Mouse (Mus musculus) midbrain, postnatal 0 days (tissue): ENCODE data around the gene Gbf1. TPM values are rescaled to one million over a fixed set of nuclear protein-coding genes. Genes with fewer than 3 reads are reported as not detected.

ENCODE experiments used
- ATAC-seq: fragments of 200-750 bp; cut with Nextera tagmentation; 2 replicates; pipeline ENCODE4 v1.8.0; 2017; ENCODE audit warnings: moderate number of reproducible peaks, mild to moderate bottlenecking, moderate TSS enrichment, moderate library complexity; ENCODE audit not compliant: low FRiP score
- DNase-seq: peaks from one replicate; pipeline ENCODE4 v3.0.0-alpha.2; 2015; ENCODE audit warnings: low spot score
- H3K27ac ChIP-seq: fragments of 300-500 bp; sonication (generic); 2 replicates; pipeline ENCODE4 v1.5.1; 2014; ENCODE audit warnings: low read depth, mild to moderate bottlenecking, low read length, mixed read lengths
- H3K27me3 ChIP-seq: fragments of 300-500 bp; sonication (generic); 2 replicates; pipeline ENCODE4 v1.6.1; 2014; ENCODE audit warnings: low read length, control low read depth, mixed read lengths; ENCODE audit not compliant: insufficient read depth
- H3K36me3 ChIP-seq: fragments of 300-500 bp; sonication (generic); 2 replicates; pipeline ENCODE4 v1.6.1; 2014; ENCODE audit warnings: low read length, control low read depth, mixed read lengths; ENCODE audit not compliant: insufficient read depth
- H3K4me1 ChIP-seq: fragments of 300-500 bp; sonication (generic); 2 replicates; pipeline ENCODE4 v1.6.1; 2014; ENCODE audit warnings: mild to moderate bottlenecking, control low read depth, antibody characterized with exemption, low read length, mixed read lengths; ENCODE audit not compliant: insufficient read depth
- H3K4me2 ChIP-seq: fragments of 300-500 bp; sonication (generic); 2 replicates; pipeline ENCODE4 v1.6.1; 2014; ENCODE audit warnings: low read depth, mild to moderate bottlenecking, low read length, mixed read lengths; ENCODE audit not compliant: poor library complexity, severe bottlenecking
- H3K4me3 ChIP-seq: fragments of 300-500 bp; sonication (generic); 2 replicates; pipeline ENCODE4 v1.5.1; 2014; ENCODE audit warnings: low read depth, mild to moderate bottlenecking, low read length, moderate library complexity
- H3K9ac ChIP-seq: fragments of 300-500 bp; sonication (generic); replicated peaks from 2 replicates; pipeline ENCODE4 v1.6.1; 2014; ENCODE audit warnings: mild to moderate bottlenecking, low read length, moderate library complexity, mixed read lengths; ENCODE audit not compliant: poor library complexity, severe bottlenecking
- H3K9me3 ChIP-seq: fragments of 300-500 bp; sonication (generic); 2 replicates; pipeline ENCODE4 v1.6.1; 2016; ENCODE audit warnings: low read length, control low read depth
- CTCF ChIP-seq: IDR thresholded peaks from 2 replicates; pipeline ENCODE4 v1.5.1; 2016; ENCODE audit warnings: antibody characterized with exemption, mild to moderate bottlenecking
- WGBS: fragments of 180-500 bp; shearing (Covaris S2); extraction: QIAGEN DNeasy Blood & Tissue Kit; methylation state at CpG from one replicate; pipeline ENCODE4 v1.1.7; 2014; 5-methylcytosine and 5-hydroxymethylcytosine counted together
- polyA plus RNA-seq: library from polyadenylated mRNA; unstranded; fragments of >200 nt; fragmentation: Nextera tagmentation; extraction: Ambion mirVana; gene quantifications from 2 replicates; pipeline ENCODE4 v1.2.1, GENCODE M21; 2015
- total RNA-seq: library from RNA; depleted of rRNA; stranded (reverse); fragments of >200 nt; gene quantifications from 2 replicates; pipeline ENCODE4 v1.2.3, GENCODE M21; 2014

The Gbf1 gene
- total and polyA plus RNA-seq, 2 experiments from 2014 or later: 51.6 to 59.8 TPM

- Histone ChIP-seq H3K27ac (peak within 1 kb of the TSS; percentile 90), H3K36me3 (peaks cover 26% of the 10 kb centered on the region), H3K27me3 (no peaks in the 10 kb centered on the region), H3K9ac (peak within 1 kb of the TSS; percentile 56), H3K4me3 (peak within 1 kb of the TSS; percentile 66), H3K4me1 (peaks cover 12% of the 10 kb centered on the region; the same call in 1 of the 2 replicates), H3K4me2 (peak within 1 kb of the TSS; percentile 97), H3K9me3 (no peaks in the 10 kb centered on the region)
- ATAC-seq: peak; percentile 86
- under 1% methylated on average over 81 of the region's 81 CpGs for WGBS
- no peak for TF ChIP-seq CTCF
- DNase-seq: peak; percentile 98
Observed at GRCm38 (mm10) chr19:46328081-46329030, 176.0 kb downstream of the Gbf1 start, which contains the start of gene Fbxl15. Gene Fbxl15, plus strand, starts transcription at chr19:46328184.

DNA sequence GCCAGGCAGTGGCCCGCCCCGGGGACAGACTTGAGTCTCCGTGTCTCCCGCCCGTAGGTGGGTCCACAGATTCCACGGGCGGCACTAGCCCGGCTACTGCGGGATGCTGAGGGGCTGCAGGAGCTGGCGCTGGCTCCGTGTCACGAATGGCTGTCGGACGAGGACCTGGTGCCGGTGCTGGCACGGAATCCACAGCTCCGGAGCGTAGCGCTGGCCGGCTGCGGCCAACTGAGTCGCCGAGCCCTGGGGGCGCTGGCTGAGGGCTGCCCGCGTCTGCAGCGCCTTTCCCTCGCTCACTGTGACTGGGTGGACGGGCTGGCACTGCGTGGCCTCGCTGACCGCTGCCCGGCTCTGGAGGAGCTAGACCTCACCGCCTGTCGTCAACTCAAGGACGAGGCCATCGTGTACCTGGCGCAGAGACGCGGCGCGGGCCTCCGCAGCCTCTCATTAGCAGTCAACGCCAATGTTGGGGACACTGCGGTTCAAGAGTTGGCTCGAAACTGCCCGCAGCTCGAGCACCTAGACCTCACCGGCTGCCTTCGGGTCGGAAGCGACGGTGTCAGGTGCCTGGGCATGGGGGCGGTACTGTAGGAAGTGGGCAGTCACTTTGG lies 176.8 kb downstream of the Gbf1 start:
- no peak for DNase-seq
- Histone ChIP-seq H3K9ac (peak overlapping the region; percentile 56), H3K4me1 (peaks cover 12% of the 10 kb centered on the region; the same call in 1 of the 2 replicates), H3K27ac (peak overlapping the region; percentile 90), H3K36me3 (peaks cover 26% of the 10 kb centered on the region), H3K4me3 (peak overlapping the region; percentile 66), H3K27me3 (no peaks in the 10 kb centered on the region), H3K4me2 (peak overlapping the region; percentile 97), H3K9me3 (no peaks in the 10 kb centered on the region)
- TF ChIP-seq CTCF: no peak
- 1% methylated on average over 49 of the region's 54 CpGs for WGBS
- ATAC-seq: peak; percentile 1; the same call in 1 of the 2 replicates

- peaks cover 5% of the 10 kb centered on the region; the same call in 1 of the 2 replicates for H3K4me1 ChIP-seq
- peak overlapping the region; percentile 97 for H3K4me2 ChIP-seq
- H3K9ac ChIP-seq: 0 out of 2 replicates have a peak overlapping the region, but pooled peaks have one; percentile 19
- ATAC-seq (no peak), DNase-seq (peak; percentile 77)
- WGBS: 5% methylated on average over 16 of the region's 16 CpGs
- peak; percentile 84 for TF ChIP-seq CTCF
- H3K4me3 ChIP-seq: peak overlapping the region; percentile 66; the same call in 1 of the 2 replicates
- no peak overlapping the region for H3K27ac ChIP-seq
- peaks cover 26% of the 10 kb centered on the region for H3K36me3 ChIP-seq
- H3K9me3 ChIP-seq: no peaks in the 10 kb centered on the region
- H3K27me3 ChIP-seq: no peaks in the 10 kb centered on the region
Observed at GRCm38 (mm10) chr19:46329951-46330350, 177.6 kb downstream of the Gbf1 start.

- Histone ChIP-seq H3K27ac (no peak overlapping the region), H3K4me1 (no peaks in the 10 kb centered on the region; the same call in 1 of the 2 replicates), H3K4me3 (no peak overlapping the region), H3K27me3 (no peaks in the 10 kb centered on the region), H3K9ac (no peak overlapping the region), H3K9me3 (no peaks in the 10 kb centered on the region), H3K36me3 (peaks cover 26% of the 10 kb centered on the region), H3K4me2 (no peak overlapping the region)
- WGBS: 95% methylated on average over 12 of the region's 12 CpGs
- DNase-seq: no peak
- no peak for ATAC-seq
- TF ChIP-seq CTCF: no peak
Observed at GRCm38 (mm10) chr19:46330696-46331095, 178.4 kb downstream of the Gbf1 start.

DNA sequence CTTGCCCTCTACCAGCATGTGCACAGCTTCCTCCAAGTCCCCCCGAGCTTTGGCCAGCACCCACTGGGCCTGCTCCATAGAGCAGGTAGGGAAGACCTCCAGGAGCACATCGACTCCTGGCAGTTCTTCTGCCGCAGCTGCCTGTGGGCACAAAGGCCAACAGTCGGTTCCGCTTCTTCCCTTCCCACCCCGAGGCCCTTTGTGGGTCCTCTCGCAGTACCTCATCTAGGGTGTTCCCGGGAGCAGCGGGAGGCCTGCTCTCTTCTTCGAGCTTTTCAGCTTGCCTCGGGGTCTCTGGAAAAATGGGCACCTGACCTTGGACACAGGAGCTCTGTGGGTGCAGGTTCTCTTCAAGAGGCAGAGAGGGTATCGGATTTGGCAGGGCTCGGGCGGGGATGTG lies 179.0 kb downstream of the Gbf1 start:
- DNase-seq (no peak), ATAC-seq (no peak)
- Histone ChIP-seq H3K9me3 (no peaks in the 10 kb centered on the region), H3K4me1 (no peaks in the 10 kb centered on the region; the same call in 1 of the 2 replicates), H3K27me3 (no peaks in the 10 kb centered on the region), H3K9ac (no peak overlapping the region), H3K27ac (no peak overlapping the region), H3K4me3 (no peak overlapping the region), H3K36me3 (peaks cover 26% of the 10 kb centered on the region), H3K4me2 (no peak overlapping the region)
- 93% methylated on average over 14 of the region's 14 CpGs for WGBS
- TF ChIP-seq CTCF: no peak
